Mouse (Mus musculus): ENCODE results near the gene Fbxo45.
"Not testable (repeated sequence)": the region's sequence is repeated elsewhere in the genome, so short reads cannot be mapped to it uniquely, and the experiment has no call there.

The Fbxo45 gene

DNA sequence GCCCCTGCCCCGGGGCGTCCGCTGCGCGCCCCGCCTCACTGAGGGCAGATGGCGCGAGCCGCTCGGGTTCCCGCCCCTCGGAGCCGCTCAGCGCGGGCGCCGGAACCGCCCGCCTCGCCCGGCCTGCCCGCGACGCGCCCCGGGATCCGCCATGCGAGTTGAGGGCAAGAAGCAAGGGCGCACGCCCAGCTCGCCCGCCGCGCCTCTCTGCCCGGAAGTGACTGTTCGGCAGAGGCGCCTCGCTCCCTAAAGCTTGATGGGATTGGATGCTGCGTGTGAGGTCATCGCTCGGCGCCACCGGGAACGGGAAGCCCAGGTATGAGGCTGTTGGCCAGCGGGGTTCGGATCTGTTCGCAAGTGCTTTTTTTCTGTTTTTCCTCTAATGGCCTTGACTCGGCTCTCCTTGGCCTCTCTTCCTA lies at the start of gene Fbxo45, which contains the start of gene Wdr53:
Gene Fbxo45 (minus strand): TSS at position 207 of the 419 bp plus-strand sequence.
Gene Wdr53 (plus strand): TSS at position 276 of the 419 bp plus-strand sequence.
- DNase-seq (ENCODE audit: low spot score) = peak; percentile 98

DNA sequence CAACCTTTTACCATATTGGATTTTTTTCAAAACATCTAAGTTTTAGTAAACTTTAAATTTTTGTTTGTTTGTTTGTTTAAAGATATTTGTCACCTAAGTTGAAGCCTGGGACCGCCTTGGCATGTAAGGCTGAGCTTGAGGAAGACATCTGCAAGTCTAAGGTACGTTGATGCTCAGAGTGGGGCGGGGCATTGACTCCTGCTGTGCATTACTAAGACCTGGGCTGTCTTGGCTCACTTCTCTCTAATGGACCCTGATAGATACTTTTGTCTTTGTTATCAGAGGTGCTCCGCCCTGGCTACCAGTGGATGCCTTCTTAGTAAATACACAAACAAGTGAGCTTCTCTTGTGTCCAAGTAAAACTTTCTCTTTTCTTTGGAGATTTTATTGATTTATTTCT lies 44.9 kb upstream of the Fbxo45 start:
- DNase-seq (ENCODE audit: low spot score) = no peak

GRCm38 (mm10) chr16:32282608-32283007 lies 35.6 kb upstream of the Fbxo45 start:
- no peak for DNase-seq (ENCODE audit: low spot score)

GRCm38 (mm10) chr16:32280211-32280610 lies 33.3 kb upstream of the Fbxo45 start:
- no peak for DNase-seq (ENCODE audit: low spot score)

DNA sequence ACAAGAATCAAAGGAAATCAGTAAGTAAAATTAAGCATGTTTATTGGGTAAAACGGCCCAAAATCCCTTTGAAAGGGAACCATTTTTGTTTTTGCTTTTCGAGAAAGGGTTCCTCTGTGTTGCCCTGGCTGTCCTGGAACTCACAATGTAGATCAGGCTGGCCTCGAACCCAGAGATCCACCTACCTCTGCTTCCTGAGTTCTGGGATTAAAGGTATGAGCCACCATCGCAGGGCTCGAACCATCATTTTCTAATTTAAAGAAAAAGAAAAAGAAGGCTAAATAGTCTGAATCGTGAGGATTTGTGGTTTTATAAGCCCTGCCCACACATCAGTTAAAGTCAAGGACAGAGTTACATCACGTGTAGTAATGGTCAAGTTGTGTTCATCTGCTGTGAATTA lies 31.4 kb upstream of the Fbxo45 start:
- DNase-seq (ENCODE audit: low spot score) = no peak

DNA sequence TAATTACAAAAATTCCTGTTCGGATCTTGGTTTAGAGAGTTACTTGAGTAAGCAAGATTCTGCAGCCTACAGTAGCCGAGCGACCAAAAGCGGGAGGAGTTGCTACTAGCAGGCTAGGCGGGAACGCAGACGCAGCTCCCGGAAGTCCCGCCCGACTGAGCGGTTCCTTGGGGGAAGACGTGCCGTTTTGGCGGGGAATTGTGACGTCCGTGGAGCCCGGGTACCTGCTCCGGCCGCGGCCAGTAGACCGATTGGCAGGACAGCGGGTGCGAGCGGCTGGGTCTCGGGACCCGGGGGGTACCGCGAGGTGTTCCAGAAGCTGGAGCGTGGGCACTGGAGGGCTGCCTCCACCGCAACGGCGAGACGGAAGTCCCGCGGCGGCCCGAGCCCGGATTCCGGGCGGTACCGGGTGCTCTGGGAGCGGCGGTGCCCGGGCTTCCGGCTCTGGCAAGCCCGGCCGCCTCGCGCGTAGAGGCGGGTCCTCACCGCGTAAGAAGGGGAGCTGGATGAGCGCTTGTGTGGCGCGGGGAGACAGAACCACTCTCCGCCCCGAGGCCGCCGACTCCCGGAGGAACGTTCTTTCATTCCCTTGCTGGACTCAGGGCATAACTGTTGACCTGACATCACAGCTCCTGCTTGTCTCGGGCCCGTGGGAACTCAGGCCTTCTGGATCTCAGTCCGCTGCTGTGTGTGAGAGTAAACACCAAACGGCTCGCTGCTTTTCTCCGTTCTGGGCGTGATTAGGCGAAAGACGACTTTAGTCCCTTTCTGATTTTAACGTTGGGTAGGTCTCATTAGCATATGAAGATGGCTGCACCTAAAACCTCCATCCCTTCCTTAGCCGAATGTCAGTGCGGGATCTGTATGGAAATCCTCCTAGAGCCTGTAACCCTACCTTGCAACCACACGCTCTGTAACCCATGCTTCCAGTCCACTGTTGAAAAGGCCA lies 30.6 kb upstream of the Fbxo45 start, which contains the start of gene Rnf168:
Gene Rnf168 (plus strand): TSS at position 152 of the 949 bp plus-strand sequence.
- peak; percentile 92 for DNase-seq (ENCODE audit: low spot score)

GRCm38 (mm10) chr16:32275830-32276229 lies 28.9 kb upstream of the Fbxo45 start:
- DNase-seq (ENCODE audit: low spot score) = no peak

GRCm38 (mm10) chr16:32275041-32275440 lies 28.1 kb upstream of the Fbxo45 start:
- DNase-seq (ENCODE audit: low spot score) = no peak

- DNase-seq (ENCODE audit: low spot score) = peak; percentile 56
Observed at GRCm38 (mm10) chr16:32273338-32273737, 26.4 kb upstream of the Fbxo45 start.

DNA sequence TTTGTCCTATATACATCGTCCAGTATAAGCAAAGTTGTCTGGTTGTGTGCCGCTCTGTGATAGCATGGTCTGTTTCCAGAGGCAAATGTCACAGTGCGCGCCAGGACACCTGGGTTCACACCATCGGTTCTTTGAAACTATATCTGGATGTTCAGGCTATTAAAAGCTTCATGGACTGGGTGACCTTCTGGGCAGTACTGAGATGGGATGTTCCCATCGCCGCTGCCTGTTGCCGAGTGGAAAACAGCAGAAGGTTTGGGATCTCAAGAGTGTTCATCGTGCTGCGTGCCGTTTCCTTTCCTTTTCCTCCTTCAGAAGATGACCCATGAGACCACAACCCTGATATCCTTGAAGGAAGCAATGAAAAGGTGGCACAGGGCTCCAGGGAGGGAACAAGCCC lies 24.3 kb upstream of the Fbxo45 start, which contains the start of gene Smco1:
Gene Smco1 (plus strand): TSS at position 178 of the 400 bp plus-strand sequence.
- DNase-seq (ENCODE audit: low spot score) = no peak

DNA sequence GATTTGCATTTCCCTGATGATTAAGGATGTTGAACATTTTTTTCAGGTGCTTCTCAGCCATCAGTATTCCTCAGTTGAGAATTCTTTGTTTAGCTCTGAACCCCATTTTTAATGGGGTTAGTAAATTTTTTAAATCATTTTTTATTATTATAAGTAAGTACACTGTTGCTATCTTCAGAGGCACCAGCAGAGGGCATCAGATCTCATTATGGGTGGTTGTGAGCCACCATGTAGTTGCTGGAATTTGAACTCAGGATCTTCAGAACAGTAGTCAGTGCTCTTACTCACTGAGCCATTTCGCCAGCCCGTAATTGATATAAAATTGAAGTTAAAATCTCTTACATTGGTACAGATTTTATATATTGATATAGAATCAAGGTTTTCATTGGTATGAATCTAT lies 17.3 kb upstream of the Fbxo45 start:
- DNase-seq (ENCODE audit: low spot score) = not testable (repeated sequence)

- DNase-seq (ENCODE audit: low spot score) = peak; percentile 75
Observed at GRCm38 (mm10) chr16:32246351-32246791, 587 bp downstream of the Fbxo45 start.

DNA sequence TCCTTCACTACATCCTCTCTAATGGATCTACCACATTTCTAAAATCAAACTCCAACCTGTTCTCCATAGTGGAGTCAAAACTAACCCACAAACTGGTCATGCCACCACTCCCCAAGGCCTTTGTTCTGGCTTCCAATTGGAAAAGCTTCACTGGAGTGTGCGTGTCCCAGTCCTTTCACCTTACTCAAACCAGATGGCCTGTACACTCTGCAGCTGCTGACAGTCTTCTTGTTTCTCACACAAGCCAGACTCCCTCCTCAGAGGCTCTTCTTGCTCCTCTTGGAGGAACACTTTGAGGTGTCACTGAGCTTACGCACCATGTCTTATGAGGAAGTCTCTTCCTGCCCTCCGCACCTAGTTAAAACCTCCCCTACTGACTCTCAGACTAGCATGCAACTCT lies 3.1 kb downstream of the Fbxo45 start:
- no peak for DNase-seq (ENCODE audit: low spot score)

DNA sequence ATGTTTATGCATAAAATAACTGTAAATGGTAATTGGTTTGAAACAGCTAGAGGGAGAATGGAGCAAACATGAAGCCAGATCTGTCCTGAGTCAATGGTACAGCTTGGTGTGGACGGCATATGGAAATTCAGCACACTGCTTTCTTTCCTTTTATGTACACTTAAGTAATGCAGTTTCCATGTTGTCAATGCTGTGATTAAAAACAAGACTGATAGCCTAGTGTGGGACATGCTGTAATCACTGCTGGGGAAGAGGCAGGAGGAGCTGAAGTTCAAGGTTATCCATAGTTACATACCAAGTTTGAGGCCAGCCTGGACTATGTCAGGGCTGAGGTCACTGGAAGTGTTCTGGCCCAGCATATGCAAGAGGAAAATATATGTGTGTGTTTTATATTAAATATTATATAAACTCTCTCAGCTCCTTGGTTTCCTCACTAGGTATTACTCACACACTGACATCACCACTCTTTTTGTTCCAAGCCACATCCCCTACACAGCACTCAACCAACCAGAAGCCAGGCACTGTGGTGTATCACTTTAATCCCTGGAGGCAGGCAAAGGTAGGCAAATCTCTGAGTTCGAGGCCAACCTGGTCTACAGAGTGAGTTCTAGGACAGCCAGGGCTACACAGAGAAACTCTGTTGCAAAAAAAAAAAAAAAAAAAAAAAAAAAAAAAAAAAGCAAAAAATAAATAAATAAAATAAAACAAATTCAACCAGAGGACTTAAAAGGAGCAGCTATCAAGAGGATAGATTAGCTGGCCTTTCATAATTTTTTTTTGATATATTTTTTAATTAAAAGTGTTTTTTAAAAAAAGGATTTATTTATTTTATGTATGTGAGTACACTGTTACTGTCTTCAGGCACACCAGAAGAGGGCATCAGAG lies 7.3 kb downstream of the Fbxo45 start:
- no peak for DNase-seq (ENCODE audit: low spot score)

DNA sequence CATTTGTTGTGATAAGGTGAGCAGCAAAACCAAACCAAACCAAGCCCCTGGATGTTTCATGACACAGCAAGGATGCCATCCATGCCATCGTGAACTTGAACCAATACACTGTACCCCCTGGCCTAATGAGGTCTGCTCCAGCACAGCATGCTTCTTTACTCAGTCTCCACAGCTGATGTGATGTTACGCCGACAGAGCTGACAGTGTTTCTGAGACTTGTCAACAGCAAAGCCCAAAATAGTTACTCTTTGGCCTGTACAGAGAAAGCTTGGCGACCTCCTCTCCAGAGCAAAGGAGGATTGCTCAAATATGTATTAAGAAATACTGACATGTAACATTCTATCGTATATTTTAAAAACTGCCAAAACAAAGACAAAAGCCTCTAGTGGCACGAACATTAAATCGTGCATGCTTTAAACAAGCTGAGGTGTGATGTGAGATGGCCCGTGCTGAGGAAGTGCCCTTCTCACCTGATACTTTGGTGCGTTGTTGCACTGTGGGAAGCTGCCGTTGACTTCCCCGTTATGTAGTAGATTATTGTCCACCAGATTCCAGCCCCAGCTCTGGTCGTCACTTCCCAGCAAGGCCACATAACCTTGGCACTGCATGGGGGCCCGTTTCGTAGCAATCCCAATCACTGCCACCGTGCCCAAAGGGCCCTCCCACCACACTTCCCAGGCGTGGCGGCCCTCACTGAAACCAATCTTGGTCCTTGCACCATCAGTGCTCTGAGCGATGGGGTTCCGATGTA lies 8.9 kb downstream of the Fbxo45 start:
- no peak for DNase-seq (ENCODE audit: low spot score)

DNA sequence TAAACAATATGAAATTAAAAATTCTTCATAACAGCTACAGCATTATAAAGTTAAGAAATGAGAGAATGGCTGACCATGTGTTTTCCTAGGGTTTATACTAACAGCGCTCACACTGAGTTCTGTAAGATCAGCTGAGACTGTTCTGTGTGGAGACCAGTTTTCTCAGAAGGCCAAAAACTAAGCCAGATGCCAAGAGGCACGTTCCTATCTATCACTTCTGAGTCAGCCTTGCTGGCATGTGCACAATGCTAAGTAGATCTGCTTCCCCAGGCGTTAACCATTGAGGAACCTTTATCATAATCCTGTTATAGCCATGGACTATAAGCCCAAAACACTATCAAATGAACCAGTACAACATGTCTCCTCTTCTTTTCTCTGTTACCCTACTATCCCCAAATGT lies 14.9 kb downstream of the Fbxo45 start:
- not testable (repeated sequence) for DNase-seq (ENCODE audit: low spot score)

DNA sequence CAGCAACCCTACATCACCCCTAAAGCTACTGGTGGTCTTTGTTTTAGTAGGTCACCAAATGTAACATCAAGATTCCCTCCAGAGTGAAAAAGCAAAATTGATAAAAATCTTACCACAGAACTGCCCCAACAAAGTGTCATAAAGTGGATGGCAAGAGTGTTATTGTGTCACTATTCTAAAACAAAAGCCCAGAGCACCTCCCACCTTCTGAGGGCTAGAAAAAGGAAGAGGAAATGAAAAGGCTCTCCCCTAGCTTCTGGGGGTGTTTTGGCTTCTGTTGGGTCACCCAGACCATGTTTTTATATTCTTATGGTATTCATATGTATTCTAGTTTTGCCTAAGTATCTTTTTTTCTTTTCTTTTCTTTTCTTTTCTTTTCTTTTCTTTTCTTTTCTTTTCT lies 24.6 kb downstream of the Fbxo45 start:
- DNase-seq (ENCODE audit: low spot score) = no peak

DNA sequence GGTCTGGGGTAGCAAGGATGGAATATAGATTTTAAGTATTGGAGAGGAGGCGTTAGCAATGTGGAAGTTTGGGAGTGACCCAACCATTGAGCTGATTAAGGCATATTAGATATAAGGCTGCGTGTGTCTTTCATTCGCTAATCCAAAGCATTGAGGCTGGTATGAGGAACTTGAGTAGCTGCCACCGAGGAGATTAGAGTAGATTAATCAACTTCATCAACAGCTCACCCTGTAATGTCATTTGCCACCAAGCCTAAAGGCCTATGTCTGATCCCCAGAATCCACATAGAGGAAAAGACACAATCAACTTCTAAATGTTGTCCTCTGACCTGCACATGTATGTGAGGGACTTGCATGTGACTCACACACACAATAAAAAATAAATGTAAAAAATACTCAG lies 25.2 kb downstream of the Fbxo45 start:
- no peak for DNase-seq (ENCODE audit: low spot score)

DNA sequence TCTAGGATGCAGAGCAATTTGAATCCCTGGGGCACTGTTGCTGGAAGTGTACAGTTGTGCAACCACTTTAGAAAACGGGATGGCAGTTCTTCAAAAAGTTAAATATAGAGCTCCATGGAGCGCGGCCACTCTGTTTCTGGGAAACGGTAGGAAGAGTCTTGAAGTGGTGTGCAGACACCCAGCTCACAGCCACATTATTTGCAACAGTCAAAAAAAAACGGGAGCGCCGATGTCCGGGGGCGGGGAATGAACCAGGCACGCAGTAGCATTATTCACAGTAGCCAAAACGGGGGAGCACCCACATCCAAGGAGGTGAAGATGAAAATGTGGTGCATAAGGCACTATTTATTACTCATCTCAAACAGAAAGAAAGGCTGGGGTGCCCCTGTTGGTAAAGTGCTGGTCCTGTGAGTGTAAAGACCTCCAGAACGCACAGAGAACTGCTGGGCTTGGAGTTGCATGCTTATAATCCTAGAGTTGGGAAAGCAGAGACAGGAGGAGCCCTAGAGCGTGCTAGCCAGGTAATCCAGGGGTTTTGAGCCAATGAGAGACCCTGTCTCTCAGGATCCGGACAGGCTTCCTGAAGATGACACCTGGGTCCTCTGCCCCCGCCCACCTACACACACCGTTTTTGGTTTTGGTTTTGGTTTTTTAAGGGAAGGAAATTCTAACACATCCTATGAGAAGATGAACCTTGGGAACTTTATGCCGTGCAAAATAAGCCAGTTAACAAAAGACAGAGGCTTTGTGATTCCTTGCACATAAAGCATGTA lies 32.0 kb downstream of the Fbxo45 start:
- no peak for DNase-seq (ENCODE audit: low spot score)

DNA sequence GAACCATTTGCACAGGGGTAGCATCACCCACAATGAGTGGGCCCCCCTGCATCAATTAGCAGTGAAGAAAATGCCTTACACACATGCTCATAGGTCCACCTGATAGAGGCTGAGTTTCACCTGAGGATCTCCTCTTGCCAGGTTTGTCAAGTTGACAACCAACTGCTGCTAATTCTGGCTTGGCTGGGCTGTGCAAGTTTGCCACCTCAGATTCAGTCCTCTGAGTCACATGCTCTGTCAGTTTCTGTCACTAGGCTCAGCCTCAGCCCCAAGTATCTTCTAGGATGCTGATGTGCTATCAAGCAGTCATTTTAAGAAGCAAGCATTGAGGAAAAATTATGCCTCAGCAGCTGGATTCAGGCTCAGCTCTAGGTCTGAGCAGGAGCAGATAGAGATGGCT lies 32.8 kb downstream of the Fbxo45 start:
- DNase-seq (ENCODE audit: low spot score) = no peak

GRCm38 (mm10) chr16:32204902-32205301 lies 42.1 kb downstream of the Fbxo45 start:
- no peak for DNase-seq (ENCODE audit: low spot score)
